Mouse (Mus musculus) left cerebral cortex, postnatal 10 days (tissue): ENCODE measurements around the gene Kmt2b. TPM values are rescaled to one million over a fixed set of nuclear protein-coding genes. Genes with fewer than 3 reads are reported as not detected.
A peak's percentile ranks its signal among the peaks of the same experiment; 100 is the strongest.

Experiments
- DNase-seq, 2 experiments: peaks; one replicate each; pipeline ENCODE4 v3.0.0; 2021 to 2022; ENCODE audit warnings: low spot score in 2 of 2, mixed read lengths in 1 of 2; ENCODE audit errors: extremely low spot score in 1 of 2
- intact Hi-C: fragments of 180-260 bp; cut with DNase I; formaldehyde crosslinking; loops from one replicate; pipeline ENCODE4 v1.15.1; 2025
- total RNA-seq, 2 experiments: library from RNA; stranded (reverse); gene quantifications; 2 replicates each; pipeline ENCODE4 v1.2.3; 2021

Kmt2b gene
- total RNA-seq, 2 experiments from 2014 or later: 54.1 to 56.9 TPM

- DNase-seq: no peak
- intact Hi-C loops: no loop called here
Measured at GRCm38 (mm10) chr7:30584339-30584738, 4.2 kb downstream of the Kmt2b start.

DNA sequence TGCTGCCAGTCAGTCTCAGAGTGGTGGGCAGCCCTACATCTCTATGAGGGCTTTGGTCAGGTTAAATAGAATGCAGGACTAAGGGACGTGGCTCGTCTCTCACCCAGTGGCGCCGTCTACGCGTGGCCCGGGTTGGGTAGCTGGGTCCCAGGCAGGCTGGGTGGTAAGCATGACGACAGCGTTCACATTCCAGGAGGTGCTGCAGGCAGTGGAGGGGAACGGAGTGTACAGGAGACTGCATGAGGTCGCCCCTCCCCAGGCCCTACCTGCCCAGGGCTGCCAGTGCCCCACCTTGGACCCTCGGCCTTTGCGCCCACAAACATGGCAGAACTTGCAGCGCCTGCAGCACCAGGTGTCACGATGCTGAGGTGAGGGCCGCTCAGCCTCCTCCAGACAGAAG, 7.0 kb downstream of the Kmt2b start:
- intact Hi-C loops: no loop called here
- no peak for DNase-seq

DNA sequence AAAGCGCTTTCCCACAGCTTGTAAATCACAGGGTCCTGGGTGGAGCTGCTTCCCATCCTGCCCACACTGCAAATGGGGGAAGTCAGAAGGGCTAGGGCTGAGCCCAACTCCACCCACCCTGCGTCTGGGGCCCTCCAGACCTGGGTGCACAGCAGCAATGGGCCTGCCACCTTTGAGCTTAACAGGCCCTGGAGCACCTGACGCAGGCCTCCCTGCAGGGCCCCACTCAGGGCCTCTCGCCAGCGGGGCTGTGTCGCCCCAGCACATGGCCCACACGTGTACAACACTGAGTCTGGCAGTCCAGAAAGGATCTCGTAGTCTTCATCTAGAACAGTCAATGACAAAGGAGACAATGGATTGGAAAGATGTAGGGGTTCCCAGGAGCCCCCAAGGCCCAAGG, 8.6 kb downstream of the Kmt2b start:
- no peak for DNase-seq

GRCm38 (mm10) chr7:30572969-30573368, 15.6 kb downstream of the Kmt2b start:
- intact Hi-C loops: no loop called here
- no peak for DNase-seq

More for the DNA sequence above, 8.6 kb downstream of the Kmt2b start:
- intact Hi-C loops: no loop called here

GRCm38 (mm10) chr7:30572389-30572788, 16.1 kb downstream of the Kmt2b start:
- intact Hi-C loops: no loop called here
- DNase-seq: no peak

DNA sequence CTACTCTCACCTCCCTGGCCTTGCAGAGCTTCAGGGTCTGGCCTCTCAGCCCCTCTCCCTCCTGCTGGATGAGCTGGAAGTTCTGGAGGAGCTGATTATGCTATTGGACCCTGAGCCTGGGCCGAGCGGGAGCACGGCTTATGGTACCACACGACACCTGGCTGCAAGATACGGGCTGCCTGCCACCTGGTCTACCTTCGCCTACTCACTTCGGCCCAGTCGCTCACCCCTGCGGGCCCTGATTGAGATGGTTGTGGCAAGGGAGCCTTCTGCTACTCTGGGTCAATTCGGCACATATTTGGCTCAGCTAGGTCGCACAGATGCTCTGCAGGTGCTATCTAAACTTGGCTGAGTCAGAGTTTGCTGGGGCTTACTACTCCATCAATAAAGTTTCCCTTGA, 21.0 kb downstream of the Kmt2b start:
- no peak for DNase-seq
- intact Hi-C loops: no loop called here

DNA sequence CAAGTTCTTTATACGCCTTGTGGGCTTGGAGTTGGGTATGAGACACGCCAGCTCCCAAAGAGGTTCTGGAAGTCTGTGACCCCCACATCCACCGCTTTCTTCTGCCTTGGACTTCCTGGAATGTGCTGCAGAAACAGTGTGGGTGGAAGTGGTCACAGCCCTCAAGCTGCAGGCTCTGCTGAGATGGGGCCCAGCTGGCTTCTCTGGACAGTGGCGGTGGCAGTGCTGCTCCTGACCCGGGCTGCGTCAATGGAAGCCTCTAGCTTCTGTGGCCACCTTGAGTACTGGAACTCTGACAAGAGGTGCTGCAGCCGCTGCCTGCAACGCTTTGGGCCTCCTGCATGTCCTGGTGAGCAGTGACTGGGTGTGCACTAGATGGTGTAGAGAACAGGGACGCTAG, 22.5 kb downstream of the Kmt2b start:
- DNase-seq: no peak
- intact Hi-C loops: no loop called here

DNA sequence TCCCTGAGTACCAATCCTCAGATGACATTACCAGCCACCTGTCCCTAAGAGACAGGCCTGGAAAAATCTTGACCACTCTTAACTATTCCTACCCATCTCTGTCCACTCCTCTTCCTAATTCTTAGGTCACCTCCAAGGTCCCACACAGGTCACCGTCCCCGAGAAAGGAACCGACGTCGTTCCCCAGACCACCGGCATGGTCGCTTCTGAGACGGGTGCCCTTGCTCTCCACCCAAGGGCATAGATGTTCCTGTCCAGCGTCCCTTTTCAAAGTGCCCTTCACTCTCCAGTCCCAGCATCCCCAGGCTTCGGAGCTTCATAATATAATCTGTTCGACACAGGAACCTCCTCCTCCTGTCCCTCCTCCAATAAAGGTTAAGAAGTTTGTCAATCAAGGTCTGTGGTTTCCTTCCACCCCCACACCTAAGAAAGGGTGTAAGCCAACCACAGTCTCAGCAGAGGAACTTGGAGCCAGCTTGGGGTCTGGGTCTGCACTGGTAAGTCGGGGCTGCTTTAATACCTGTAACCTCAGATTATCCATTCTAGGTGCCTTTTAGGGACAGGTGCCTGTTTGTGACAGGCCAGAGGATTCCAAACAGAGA, 23.5 kb downstream of the Kmt2b start, which contains the start of gene Igflr1:
Igflr1 (plus strand) TSS at position 458 of the 602 bp plus-strand sequence.
- DNase-seq: no peak
- intact Hi-C loops: no loop called here

DNA sequence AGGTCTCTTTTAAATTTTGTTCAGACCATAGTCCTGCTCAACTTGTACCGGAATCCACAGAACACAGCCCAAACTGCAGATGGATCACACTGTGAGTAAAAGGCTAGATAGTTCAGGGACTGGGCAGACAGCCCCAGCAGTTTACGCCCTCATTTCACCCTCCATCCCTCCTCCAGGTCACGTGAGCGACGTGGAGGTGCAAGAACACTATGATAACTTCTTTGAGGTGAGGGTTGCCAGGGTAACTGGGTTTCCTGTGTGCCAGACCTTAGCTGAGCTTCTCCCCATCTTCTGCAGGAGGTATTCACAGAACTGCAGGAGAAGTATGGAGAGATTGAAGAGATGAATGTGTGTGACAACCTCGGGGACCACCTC, 24.6 kb downstream of the Kmt2b start:
- DNase-seq: no peak
- intact Hi-C loops: no loop called here

DNA sequence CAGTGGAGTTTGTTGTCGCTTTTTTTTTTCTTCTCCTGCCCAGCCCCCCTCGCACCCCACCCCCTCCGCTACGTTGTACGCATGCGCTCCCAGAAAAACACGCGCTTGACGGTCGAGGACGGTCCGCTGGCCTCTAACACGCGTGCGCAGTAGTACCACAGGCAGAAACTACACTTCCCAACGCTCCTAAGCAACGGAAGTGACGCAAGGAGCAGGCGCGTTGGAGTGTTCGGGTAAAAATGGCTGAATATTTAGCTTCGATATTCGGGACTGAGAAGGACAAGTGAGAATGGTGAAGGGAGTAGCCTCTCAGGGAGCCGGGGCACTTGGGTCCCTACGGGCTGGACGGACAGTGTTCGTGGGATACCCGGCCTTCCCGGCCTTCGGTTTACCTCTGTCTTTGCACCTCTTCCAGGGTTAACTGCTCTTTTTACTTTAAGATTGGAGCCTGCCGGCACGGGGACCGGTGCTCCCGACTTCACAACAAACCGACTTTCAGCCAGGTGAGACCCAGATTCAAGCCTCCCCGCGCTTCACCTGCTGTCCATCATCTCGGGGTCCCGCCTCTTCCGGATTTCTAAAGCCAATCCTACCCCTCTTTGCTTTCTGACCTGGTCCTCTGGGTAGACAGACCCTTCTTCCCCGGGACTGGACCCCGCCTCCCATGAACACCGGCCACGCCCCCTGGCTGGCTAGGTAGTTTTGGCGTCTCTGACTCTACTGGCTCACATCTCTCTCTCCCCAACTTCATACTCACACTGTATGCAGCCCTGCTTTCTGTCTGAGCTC, 25.2 kb downstream of the Kmt2b start, which contains the start of the genes U2af1l4, Gm49396 and Psenen:
U2af1l4 (plus strand) TSS at position 185 of the 789 bp plus-strand sequence.
Gm49396 (plus strand) TSS at position 228 of the 789 bp plus-strand sequence.
Psenen (minus strand) TSS at position 511 of the 789 bp plus-strand sequence.
- intact Hi-C loops: no loop called here

GRCm38 (mm10) chr7:30562526-30563116, 25.9 kb downstream of the Kmt2b start:
- intact Hi-C loops: no loop called here
- peak in 1 of 2 experiments; percentile 37 for DNase-seq

More for the DNA sequence above, 25.2 kb downstream of the Kmt2b start, which contains the start of the genes U2af1l4, Gm49396 and Psenen:
- peak; percentile 96 to 98 for DNase-seq

- DNase-seq: no peak
- intact Hi-C loops: no loop called here
Measured at GRCm38 (mm10) chr7:30560296-30560695, 28.2 kb downstream of the Kmt2b start.

GRCm38 (mm10) chr7:30559443-30559954, 29.0 kb downstream of the Kmt2b start, which contains the start of gene Lin37:
TSS of gene Lin37 (minus strand) at chr7:30559838.
- intact Hi-C loops: no loop called here
- peak; percentile 98 to 99 for DNase-seq

GRCm38 (mm10) chr7:30558656-30559442, 29.7 kb downstream of the Kmt2b start:
- intact Hi-C loops: no loop called here

GRCm38 (mm10) chr7:30557901-30558514, 30.5 kb downstream of the Kmt2b start:
- DNase-seq: no peak
- intact Hi-C loops: no loop called here

More at GRCm38 (mm10) chr7:30558656-30559442, 29.7 kb downstream of the Kmt2b start:
- DNase-seq: no peak

DNA sequence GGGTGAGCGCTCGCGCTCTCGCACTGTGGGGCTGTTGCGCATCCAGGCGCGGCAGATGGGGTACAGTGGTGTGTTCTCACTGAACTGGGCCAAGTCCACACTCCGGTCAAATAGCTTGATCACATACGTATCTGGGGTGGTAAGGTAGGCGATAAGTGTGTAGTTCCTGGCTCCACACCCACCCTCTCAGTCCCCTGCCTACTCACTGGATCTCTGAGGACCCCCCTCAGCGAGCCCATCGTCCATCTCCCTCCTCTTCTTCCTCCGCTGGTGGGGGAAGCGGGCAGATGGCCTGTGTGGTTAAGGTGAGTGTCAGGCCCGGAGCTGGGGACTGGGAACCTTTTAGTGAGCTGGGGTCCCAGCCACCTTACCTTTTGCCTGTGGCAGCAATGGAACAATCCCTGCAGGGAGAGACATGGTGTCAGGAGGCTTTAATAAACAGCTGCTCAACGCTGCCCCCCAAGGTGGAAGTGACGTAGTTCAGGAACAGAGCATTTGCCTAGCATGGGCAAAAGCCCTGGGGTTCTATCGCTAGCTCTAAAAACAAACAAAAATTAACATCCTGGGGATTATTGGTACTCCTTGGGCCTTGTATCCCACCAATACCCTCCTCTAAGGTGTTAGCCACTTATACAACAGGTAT, 31.5 kb downstream of the Kmt2b start:
- intact Hi-C loops: no loop called here
- peak in 1 of 2 experiments; percentile 44 for DNase-seq

DNA sequence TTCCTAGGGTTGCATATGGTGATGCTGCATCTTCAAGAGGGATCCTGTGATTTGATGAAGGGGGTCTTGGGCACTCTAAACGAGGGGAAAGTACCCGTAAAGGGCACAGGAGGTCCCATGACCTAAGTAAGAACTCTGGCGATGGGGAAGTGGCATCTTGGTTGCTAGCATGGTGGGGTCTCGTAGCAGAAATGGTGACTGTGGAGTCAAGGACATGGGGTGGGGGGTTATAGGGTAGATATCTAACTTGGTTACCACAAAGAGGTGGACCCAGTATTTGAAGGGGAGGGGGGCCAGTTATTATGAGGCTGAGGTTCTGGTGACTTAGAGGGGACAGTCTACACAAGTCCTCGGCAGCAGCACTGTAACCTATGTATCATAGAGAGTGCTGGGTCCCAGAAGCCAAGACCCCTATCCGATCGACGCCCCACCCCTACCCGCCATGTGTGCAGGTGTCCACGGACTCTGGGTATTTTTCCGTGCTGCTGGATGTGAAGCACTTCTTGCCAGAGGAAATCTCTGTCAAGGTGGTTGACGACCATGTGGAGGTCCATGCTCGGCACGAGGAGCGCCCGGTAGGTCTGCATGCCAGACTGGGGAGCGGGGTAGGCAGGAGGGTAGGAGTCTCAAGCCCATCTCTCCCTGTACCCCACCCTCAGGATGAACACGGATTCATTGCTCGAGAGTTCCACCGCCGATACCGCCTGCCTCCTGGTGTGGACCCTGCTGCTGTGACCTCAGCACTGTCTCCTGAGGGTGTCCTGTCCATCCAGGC, 34.5 kb downstream of the Kmt2b start:
- peak in 1 of 2 experiments; percentile 44 for DNase-seq
- intact Hi-C loops: no loop called here
